Mouse (Mus musculus) CH12F3 (cell line): ENCODE results near the gene Gphn.

Source experiments
- in situ Hi-C: fragments of 300-500 bp; cut with MboI; formaldehyde crosslinking; loops from 2 replicates; pipeline ENCODE4 v1.14.3; 2020; ENCODE audit warnings: low sequenced_read_pairs

The Gphn gene

DNA sequence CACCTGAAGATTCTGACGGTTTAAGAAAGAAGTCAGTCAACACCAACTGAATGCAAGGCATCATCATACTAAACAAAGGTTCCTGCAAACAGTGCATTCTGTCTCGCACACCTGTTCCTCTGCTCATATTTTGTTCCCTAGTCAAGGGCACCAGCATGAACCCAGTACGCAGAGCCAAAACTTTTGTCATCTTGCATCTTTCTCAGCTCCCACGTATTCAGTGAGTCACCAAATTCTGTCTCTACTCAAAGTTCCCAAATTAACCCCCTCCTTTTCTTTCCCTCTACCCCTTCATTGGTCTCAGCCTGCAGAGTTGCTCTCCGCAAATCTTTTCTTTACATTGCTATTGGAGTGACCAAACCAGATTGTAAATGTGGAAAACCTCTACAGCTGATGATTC lies 462.7 kb downstream of the Gphn start:
- in situ Hi-C loops, result no loop called here

DNA sequence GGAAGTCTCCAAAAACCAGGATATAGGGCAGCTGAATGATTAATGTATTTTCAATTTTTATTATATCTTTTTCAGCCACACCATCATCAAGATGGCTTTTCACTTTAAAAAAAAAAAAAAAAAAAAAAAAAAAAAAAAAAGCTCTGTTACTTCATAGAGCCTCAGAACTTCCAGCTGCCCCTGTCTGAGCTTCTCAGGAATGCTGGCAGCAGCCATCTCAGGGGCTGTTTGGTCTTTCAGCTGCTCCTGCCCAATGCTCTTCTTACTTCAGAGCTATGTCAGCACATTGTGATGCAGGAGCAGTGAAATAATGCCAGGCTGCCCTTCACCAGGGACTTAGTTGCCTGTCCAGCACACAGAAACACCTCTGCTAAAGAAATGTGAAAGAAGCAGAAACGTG lies 465.1 kb downstream of the Gphn start, which contains the start of gene Fam71d:
Fam71d (plus strand) TSS at position 211 of the 400 bp plus-strand sequence.
- in situ Hi-C loops, result no loop called here

DNA sequence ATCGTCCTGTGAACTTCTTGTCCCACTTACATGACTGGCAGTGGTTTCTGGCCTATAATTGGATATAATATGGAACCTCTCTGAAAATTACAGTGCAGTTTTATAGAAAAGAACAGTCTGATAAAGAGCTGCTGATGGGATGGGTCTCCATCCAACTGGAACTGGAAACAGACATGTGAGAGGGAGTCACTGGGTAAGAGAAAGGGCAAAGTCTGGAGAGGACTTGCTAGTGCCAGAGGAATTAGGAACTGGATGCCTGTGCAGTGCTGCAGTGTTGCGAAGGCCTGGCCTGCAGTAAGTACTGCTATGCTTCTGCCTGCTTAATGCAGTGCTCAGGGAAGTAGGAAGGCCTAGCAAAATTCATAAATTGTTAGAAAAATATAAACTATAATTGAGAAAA lies 467.1 kb downstream of the Gphn start:
- in situ Hi-C loops, result no loop called here

- in situ Hi-C loops, result no loop called here
Measured at GRCm38 (mm10) chr12:78717783-78718182, 491.6 kb downstream of the Gphn start.

- in situ Hi-C loops, result no loop called here
Measured at GRCm38 (mm10) chr12:78727723-78728122, 501.5 kb downstream of the Gphn start.
